Mouse (Mus musculus): ENCODE data around the gene Drd5.

Gene Drd5

GRCm38 (mm10) chr5:38350351-38350929, 31.3 kb downstream of the Drd5 start:
- no peak for DNase-seq (ENCODE audit: low spot score in 2 of 2)

- no peak for DNase-seq (ENCODE audit: low spot score in 2 of 2)
These were observed 37.8 kb downstream of the Drd5 start for GRCm38 (mm10) chr5:38356927-38357326.

GRCm38 (mm10) chr5:38359716-38360115, 40.5 kb downstream of the Drd5 start:
- DNase-seq (ENCODE audit: low spot score in 2 of 2), result no peak

GRCm38 (mm10) chr5:38364396-38364795, 45.2 kb downstream of the Drd5 start:
- no peak for DNase-seq (ENCODE audit: low spot score in 2 of 2)

- DNase-seq (ENCODE audit: low spot score in 2 of 2), result no peak
These were observed 46.4 kb downstream of the Drd5 start for GRCm38 (mm10) chr5:38365521-38365920.

- DNase-seq (ENCODE audit: low spot score in 2 of 2), result peak; percentile 4 to 6
These were observed 47.7 kb downstream of the Drd5 start for GRCm38 (mm10) chr5:38366650-38367470.

GRCm38 (mm10) chr5:38371308-38371707, 52.1 kb downstream of the Drd5 start:
- DNase-seq (ENCODE audit: low spot score in 2 of 2), result no peak

All from urinary bladder, postnatal 36 days (tissue).